Mouse (Mus musculus) embryonic facial prominence, embryonic 12.5 days (tissue): ENCODE measurements at regions not wholly inside any gene's neighbourhood (a gene's known extent, or its start where the extent isn't known, plus 50 kb on each side); places are given as distances from the start of the nearest gene placed in this dataset.

ENCODE experiments used
- ATAC-seq: fragments of 200-750 bp; cut with Nextera tagmentation; 2 replicates; pipeline ENCODE4 v1.8.0; 2017; ENCODE audit not compliant: insufficient number of reproducible peaks, insufficient read depth, low FRiP score, low TSS enrichment
- H3K27ac ChIP-seq: fragments of 300-500 bp; sonication (generic); 2 replicates; pipeline ENCODE4 v1.5.1; 2016; ENCODE audit warnings: mild to moderate bottlenecking
- H3K27me3 ChIP-seq: fragments of 300-500 bp; sonication (generic); 2 replicates; pipeline ENCODE4 v1.6.1; 2016; ENCODE audit warnings: mild to moderate bottlenecking, moderate library complexity
- H3K36me3 ChIP-seq: fragments of 300-500 bp; sonication (generic); 2 replicates; pipeline ENCODE4 v1.6.1; 2016; ENCODE audit warnings: mild to moderate bottlenecking
- H3K4me1 ChIP-seq: fragments of 300-500 bp; sonication (generic); 2 replicates; pipeline ENCODE4 v1.6.1; 2016
- H3K4me2 ChIP-seq: fragments of 300-500 bp; sonication (generic); replicated peaks from 2 replicates; pipeline ENCODE4 v1.6.1; 2016; ENCODE audit warnings: mild to moderate bottlenecking, moderate library complexity
- H3K4me3 ChIP-seq: fragments of 300-500 bp; sonication (generic); 2 replicates; pipeline ENCODE4 v1.5.1; 2016; ENCODE audit warnings: mild to moderate bottlenecking
- H3K9ac ChIP-seq: fragments of 300-500 bp; sonication (generic); 2 replicates; pipeline ENCODE4 v1.6.1; 2016; ENCODE audit warnings: mild to moderate bottlenecking, moderate library complexity
- H3K9me3 ChIP-seq: fragments of 300-500 bp; sonication (generic); 2 replicates; pipeline ENCODE4 v1.6.1; 2016; ENCODE audit warnings: mild to moderate bottlenecking, moderate library complexity
- whole genome bisulfite sequencing: fragments of 180-500 bp; shearing (Covaris S2); methylation state at CpG from one replicate; pipeline ENCODE4 v1.1.7; 2016; 5-methylcytosine and 5-hydroxymethylcytosine counted together

- no peaks in the 10 kb centered on the region for H3K9me3 ChIP-seq
- 0 out of 2 replicates have a peak, but pooled peaks cover 6% of the 10 kb centered on the region for H3K4me1 ChIP-seq
- ATAC-seq: peak; percentile 69; the same call in 1 of the 2 replicates
- no peak overlapping the region for H3K9ac ChIP-seq
- 13% methylated on average over 7 of the region's 7 CpGs for WGBS
- H3K27me3 ChIP-seq: no peaks in the 10 kb centered on the region
- H3K27ac ChIP-seq: no peak overlapping the region
- no peak overlapping the region for H3K4me3 ChIP-seq
- H3K36me3 ChIP-seq: no peaks in the 10 kb centered on the region
- no peak overlapping the region for H3K4me2 ChIP-seq
These were observed 328.4 kb downstream of the Bckdhb start for GRCm38 (mm10) chr9:84253022-84253991.

- H3K4me1 ChIP-seq: 0 out of 2 replicates have a peak, but pooled peaks cover 3% of the 10 kb centered on the region
- no peak overlapping the region for H3K9ac ChIP-seq
- H3K4me3 ChIP-seq: no peak overlapping the region
- H3K9me3 ChIP-seq: no peaks in the 10 kb centered on the region
- H3K27ac ChIP-seq: no peak overlapping the region
- H3K36me3 ChIP-seq: no peaks in the 10 kb centered on the region
- H3K4me2 ChIP-seq: no peak overlapping the region
- H3K27me3 ChIP-seq: no peaks in the 10 kb centered on the region
- ATAC-seq: no peak
- WGBS: 31% methylated on average over 1 of the region's 1 CpGs
These were observed 333.5 kb downstream of the Bckdhb start for GRCm38 (mm10) chr9:84258488-84258887.

GRCm38 (mm10) chr9:84259751-84260150 is 334.8 kb downstream of the Bckdhb start:
- no peak overlapping the region for H3K9ac ChIP-seq
- H3K9me3 ChIP-seq: no peaks in the 10 kb centered on the region
- no peaks in the 10 kb centered on the region for H3K27me3 ChIP-seq
- no peak overlapping the region for H3K4me3 ChIP-seq
- H3K36me3 ChIP-seq: no peaks in the 10 kb centered on the region
- H3K4me2 ChIP-seq: no peak overlapping the region
- no peaks in the 10 kb centered on the region for H3K4me1 ChIP-seq
- no peak for ATAC-seq
- H3K27ac ChIP-seq: no peak overlapping the region

- H3K9me3 ChIP-seq: no peaks in the 10 kb centered on the region
- no peak overlapping the region for H3K4me3 ChIP-seq
- H3K27me3 ChIP-seq: no peaks in the 10 kb centered on the region
- H3K4me2 ChIP-seq: no peak overlapping the region
- no peak for ATAC-seq
- H3K4me1 ChIP-seq: no peaks in the 10 kb centered on the region
- H3K36me3 ChIP-seq: no peaks in the 10 kb centered on the region
- no peak overlapping the region for H3K9ac ChIP-seq
- WGBS: 77% methylated on average over 5 of the region's 5 CpGs
- no peak overlapping the region for H3K27ac ChIP-seq
These were observed 337.2 kb downstream of the Bckdhb start for GRCm38 (mm10) chr9:84262151-84262550.

DNA sequence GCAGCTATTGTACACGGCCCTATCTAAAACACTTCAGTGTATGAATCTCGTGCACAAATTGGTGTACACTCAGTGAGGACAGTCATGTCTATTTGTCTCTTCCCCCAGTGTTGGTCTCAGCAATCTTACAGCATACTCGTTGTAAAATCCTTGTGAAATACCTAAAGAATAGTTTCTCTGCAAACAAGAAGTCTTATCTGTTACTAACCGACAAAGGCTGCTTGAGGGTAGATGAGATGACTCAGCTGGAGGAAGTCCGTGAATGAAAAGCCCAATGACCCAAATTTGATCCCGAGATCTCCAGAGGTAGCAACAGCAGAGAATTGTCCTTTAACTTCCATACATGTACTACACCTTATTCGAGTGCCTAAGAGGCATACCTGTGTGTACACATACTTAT is 342.0 kb downstream of the Bckdhb start:
- no peak for ATAC-seq
- 86% methylated on average over 7 of the region's 7 CpGs for WGBS
- Histone ChIP-seq H3K27me3 (no peaks in the 10 kb centered on the region), H3K4me2 (no peak overlapping the region), H3K36me3 (no peaks in the 10 kb centered on the region), H3K9ac (no peak overlapping the region), H3K4me3 (no peak overlapping the region), H3K4me1 (no peaks in the 10 kb centered on the region), H3K9me3 (no peaks in the 10 kb centered on the region), H3K27ac (no peak overlapping the region)

DNA sequence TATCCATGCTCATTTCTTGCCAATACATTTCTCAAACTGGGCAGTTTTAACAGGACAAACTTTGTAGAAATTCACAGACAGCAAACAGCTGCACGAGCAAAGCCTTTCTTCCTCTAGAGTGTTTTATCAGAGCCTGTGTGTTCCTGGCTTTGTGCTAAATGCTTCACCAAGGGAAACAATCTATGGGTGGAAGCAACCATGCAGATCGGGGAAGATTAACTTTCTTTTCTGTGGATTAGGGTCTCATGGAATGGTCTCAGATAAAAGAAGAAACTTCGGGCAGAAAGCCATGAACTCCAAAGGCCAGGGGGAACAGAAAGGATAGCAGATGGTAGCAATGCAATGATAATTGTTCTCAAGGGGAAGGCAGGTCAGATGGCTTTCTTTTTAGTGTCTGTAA is 349.7 kb downstream of the Bckdhb start:
- WGBS: 66% methylated on average over 3 of the region's 3 CpGs
- H3K27me3 ChIP-seq: no peaks in the 10 kb centered on the region
- H3K4me1 ChIP-seq: no peaks in the 10 kb centered on the region
- ATAC-seq: no peak
- no peak overlapping the region for H3K4me3 ChIP-seq
- H3K9me3 ChIP-seq: no peaks in the 10 kb centered on the region
- no peaks in the 10 kb centered on the region for H3K36me3 ChIP-seq
- no peak overlapping the region for H3K27ac ChIP-seq
- no peak overlapping the region for H3K4me2 ChIP-seq
- no peak overlapping the region for H3K9ac ChIP-seq

DNA sequence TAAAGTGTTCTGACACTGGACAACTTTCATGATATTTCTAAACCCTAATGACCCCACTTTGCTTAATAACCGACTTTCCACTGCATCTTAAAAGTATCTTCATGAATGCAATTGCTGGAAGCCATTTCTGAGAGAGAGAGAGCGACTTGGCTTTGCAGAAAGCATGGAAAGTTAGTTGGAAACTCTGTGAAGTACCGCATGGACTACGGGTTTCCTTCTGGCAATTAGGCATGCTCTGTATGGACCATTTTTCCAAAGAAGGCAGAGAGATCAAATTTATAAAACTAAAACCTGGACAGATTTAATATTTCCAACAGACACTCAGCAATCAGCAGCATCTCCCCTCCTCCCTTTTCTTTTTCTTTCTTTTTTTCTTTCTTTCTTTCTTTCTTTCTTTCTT is 353.4 kb downstream of the Bckdhb start:
- H3K9me3 ChIP-seq: peaks cover 5% of the 10 kb centered on the region; the same call in 1 of the 2 replicates
- WGBS: 68% methylated on average over 4 of the region's 4 CpGs
- H3K27me3 ChIP-seq: no peaks in the 10 kb centered on the region
- H3K9ac ChIP-seq: no peak overlapping the region
- H3K4me1 ChIP-seq: no peaks in the 10 kb centered on the region
- H3K36me3 ChIP-seq: no peaks in the 10 kb centered on the region
- no peak overlapping the region for H3K4me2 ChIP-seq
- H3K4me3 ChIP-seq: no peak overlapping the region
- H3K27ac ChIP-seq: no peak overlapping the region
- ATAC-seq: no peak

- 21% methylated on average over 1 of the region's 1 CpGs for WGBS
- H3K9ac ChIP-seq: no peak overlapping the region
- H3K36me3 ChIP-seq: no peaks in the 10 kb centered on the region
- no peak overlapping the region for H3K27ac ChIP-seq
- no peak overlapping the region for H3K4me3 ChIP-seq
- H3K4me1 ChIP-seq: no peaks in the 10 kb centered on the region
- no peaks in the 10 kb centered on the region for H3K27me3 ChIP-seq
- ATAC-seq: no peak
- H3K9me3 ChIP-seq: peaks cover 5% of the 10 kb centered on the region; the same call in 1 of the 2 replicates
- no peak overlapping the region for H3K4me2 ChIP-seq
These were observed 353.8 kb downstream of the Bckdhb start for GRCm38 (mm10) chr9:84278731-84279130.

GRCm38 (mm10) chr9:84280898-84281297 is 356.0 kb downstream of the Bckdhb start:
- Histone ChIP-seq H3K27ac (no peak overlapping the region), H3K9ac (no peak overlapping the region), H3K36me3 (no peaks in the 10 kb centered on the region), H3K27me3 (no peaks in the 10 kb centered on the region), H3K4me2 (no peak overlapping the region), H3K9me3 (peaks cover 5% of the 10 kb centered on the region; the same call in 1 of the 2 replicates), H3K4me3 (no peak overlapping the region), H3K4me1 (no peaks in the 10 kb centered on the region)
- no peak for ATAC-seq
- WGBS: 82% methylated on average over 4 of the region's 4 CpGs

- H3K4me3 ChIP-seq: no peak overlapping the region
- H3K27ac ChIP-seq: no peak overlapping the region
- ATAC-seq: 0 out of 2 replicates have a peak, but pooled peaks have one; percentile 15
- no peaks in the 10 kb centered on the region for H3K36me3 ChIP-seq
- H3K27me3 ChIP-seq: no peaks in the 10 kb centered on the region
- H3K9me3 ChIP-seq: peaks cover 5% of the 10 kb centered on the region; the same call in 1 of the 2 replicates
- no peak overlapping the region for H3K4me2 ChIP-seq
- no peaks in the 10 kb centered on the region for H3K4me1 ChIP-seq
- H3K9ac ChIP-seq: no peak overlapping the region
- 69% methylated on average over 3 of the region's 3 CpGs for WGBS
These were observed 356.7 kb downstream of the Bckdhb start for GRCm38 (mm10) chr9:84281610-84282009.

GRCm38 (mm10) chr9:84283296-84283695 is 358.4 kb downstream of the Bckdhb start:
- no peak for ATAC-seq
- no peaks in the 10 kb centered on the region for H3K4me1 ChIP-seq
- H3K27me3 ChIP-seq: no peaks in the 10 kb centered on the region
- H3K4me3 ChIP-seq: no peak overlapping the region
- peaks cover 5% of the 10 kb centered on the region; the same call in 1 of the 2 replicates for H3K9me3 ChIP-seq
- H3K27ac ChIP-seq: no peak overlapping the region
- no peak overlapping the region for H3K9ac ChIP-seq
- 84% methylated on average over 6 of the region's 6 CpGs for WGBS
- no peaks in the 10 kb centered on the region for H3K36me3 ChIP-seq
- H3K4me2 ChIP-seq: no peak overlapping the region

GRCm38 (mm10) chr9:84285604-84286003 is 360.7 kb downstream of the Bckdhb start:
- WGBS: 29% methylated on average over 4 of the region's 4 CpGs

More at GRCm38 (mm10) chr9:84285604-84286003, 360.7 kb downstream of the Bckdhb start:
- Histone ChIP-seq H3K4me2 (no peak overlapping the region), H3K27ac (no peak overlapping the region), H3K27me3 (no peaks in the 10 kb centered on the region), H3K9ac (no peak overlapping the region), H3K4me3 (no peak overlapping the region), H3K9me3 (peaks cover 5% of the 10 kb centered on the region; the same call in 1 of the 2 replicates), H3K4me1 (no peaks in the 10 kb centered on the region), H3K36me3 (no peaks in the 10 kb centered on the region)
- ATAC-seq: no peak
